Mouse (Mus musculus) neural tube, embryonic 11.5 days (tissue): ENCODE measurements at regions not wholly inside any gene's neighbourhood (a gene's known extent, or its start where the extent isn't known, plus 50 kb on each side); places are given as distances from the start of the nearest gene placed in this dataset.
"Not testable (repeated sequence)": the region's sequence is repeated elsewhere in the genome, so short reads cannot be mapped to it uniquely, and the experiment has no call there.

Experiments used
- ATAC-seq: fragments of 200-750 bp; cut with Nextera tagmentation; 2 replicates; pipeline ENCODE4 v1.8.0; 2017; ENCODE audit warnings: moderate number of reproducible peaks, mild to moderate bottlenecking, moderate TSS enrichment, moderate library complexity; ENCODE audit not compliant: insufficient read depth, low FRiP score, low TSS enrichment
- DNase-seq: peaks from one replicate; pipeline ENCODE4 v3.0.0-alpha.2; 2015; ENCODE audit warnings: low spot score
- H3K27ac ChIP-seq: fragments of 300-500 bp; sonication (generic); 2 replicates; pipeline ENCODE4 v1.5.1; 2014; ENCODE audit warnings: low read depth, mild to moderate bottlenecking, low read length
- H3K27me3 ChIP-seq: fragments of 300-500 bp; sonication (generic); 2 replicates; pipeline ENCODE4 v1.6.1; 2014; ENCODE audit warnings: mild to moderate bottlenecking, low read length, mixed read lengths; ENCODE audit not compliant: control insufficient read depth, insufficient read depth
- H3K36me3 ChIP-seq: fragments of 300-500 bp; sonication (generic); 2 replicates; pipeline ENCODE4 v1.6.1; 2014; ENCODE audit warnings: mild to moderate bottlenecking, low read length, moderate library complexity, mixed read lengths; ENCODE audit not compliant: control insufficient read depth, insufficient read depth
- H3K4me1 ChIP-seq: fragments of 300-500 bp; sonication (generic); 2 replicates; pipeline ENCODE4 v1.6.1; 2014; ENCODE audit warnings: low read length, mixed read lengths; ENCODE audit not compliant: control insufficient read depth, insufficient read depth
- H3K4me2 ChIP-seq: fragments of 300-500 bp; sonication (generic); 2 replicates; pipeline ENCODE4 v1.6.1; 2014; ENCODE audit warnings: low read depth, mild to moderate bottlenecking, moderate library complexity
- H3K4me3 ChIP-seq: fragments of 300-500 bp; sonication (generic); 2 replicates; pipeline ENCODE4 v1.5.1; 2014; ENCODE audit warnings: low read depth, low read length
- H3K9ac ChIP-seq: fragments of 300-500 bp; sonication (generic); 2 replicates; pipeline ENCODE4 v1.6.1; 2014; ENCODE audit warnings: mild to moderate bottlenecking, low read length
- H3K9me3 ChIP-seq: fragments of 300-500 bp; sonication (generic); 2 replicates; pipeline ENCODE4 v1.6.1; 2016; ENCODE audit warnings: low read length; ENCODE audit not compliant: control insufficient read depth
- WGBS: fragments of 180-500 bp; shearing (Covaris S2); extraction: QIAGEN DNeasy Blood & Tissue Kit; methylation state at CpG from one replicate; pipeline ENCODE4 v1.1.7; 2014; 5-methylcytosine and 5-hydroxymethylcytosine counted together

DNA sequence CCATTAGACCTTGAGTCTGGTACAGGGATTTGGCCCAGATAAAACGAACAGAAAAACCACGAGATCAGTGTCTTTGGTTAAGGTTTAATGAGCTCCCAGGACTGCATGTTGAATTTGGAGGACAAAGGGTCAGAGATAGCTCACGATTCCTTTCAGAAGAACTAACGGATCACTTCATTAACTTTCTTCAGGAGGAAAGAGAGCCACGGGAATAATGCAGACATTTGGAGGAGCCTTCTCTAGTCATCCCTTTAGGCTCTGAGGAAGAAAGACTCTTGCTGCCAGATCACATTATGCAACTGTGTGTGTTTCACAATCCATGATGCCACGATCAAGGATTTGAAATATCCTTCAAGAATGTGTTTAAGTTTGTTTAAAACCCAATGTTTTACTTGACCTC lies 83.7 kb upstream of the Gm12728 start:
- 64% methylated on average over 6 of the region's 6 CpGs for WGBS
- no peaks in the 10 kb centered on the region for H3K9me3 ChIP-seq
- H3K4me3 ChIP-seq: no peak overlapping the region
- no peak for DNase-seq
- H3K9ac ChIP-seq: no peak overlapping the region
- H3K27ac ChIP-seq: no peak overlapping the region
- no peak for ATAC-seq
- no peaks in the 10 kb centered on the region for H3K36me3 ChIP-seq
- H3K4me2 ChIP-seq: no peak overlapping the region
- no peaks in the 10 kb centered on the region for H3K4me1 ChIP-seq
- no peaks in the 10 kb centered on the region for H3K27me3 ChIP-seq

DNA sequence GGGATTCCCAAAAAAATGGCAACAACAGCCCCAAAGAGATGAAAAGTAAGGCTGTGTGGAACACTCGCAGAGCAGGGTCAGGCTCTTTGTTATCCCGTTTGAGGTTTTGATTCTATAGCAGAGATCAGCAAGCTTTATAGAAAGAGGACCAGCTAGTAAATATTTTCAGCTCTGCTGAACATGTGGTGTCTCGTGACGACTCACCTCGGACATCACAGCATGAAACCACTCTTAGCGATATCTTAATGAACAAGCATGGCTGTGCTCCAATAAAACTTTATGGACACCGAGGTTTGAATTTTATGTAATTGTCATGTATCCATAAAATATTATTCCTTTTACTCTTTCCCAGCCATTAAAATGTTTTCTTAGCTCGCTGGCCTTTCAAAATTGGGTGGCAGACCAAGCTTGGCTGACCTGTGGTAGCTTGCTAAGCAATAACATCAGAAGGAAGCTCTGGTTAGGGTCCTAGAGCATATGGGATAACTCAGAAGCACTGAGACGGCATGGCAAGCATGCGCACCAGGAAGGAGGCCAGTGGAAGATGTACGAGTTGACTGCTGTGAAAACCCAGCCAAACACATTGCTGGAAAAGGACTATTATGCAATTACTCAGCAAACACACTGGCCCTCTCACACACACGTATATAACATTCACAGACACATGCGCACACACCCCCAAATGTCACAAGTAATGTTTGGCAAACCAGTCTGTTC lies 81.4 kb upstream of the Gm12728 start:
- no peak overlapping the region for H3K4me3 ChIP-seq
- H3K4me1 ChIP-seq: no peaks in the 10 kb centered on the region
- no peak for DNase-seq
- H3K9me3 ChIP-seq: no peaks in the 10 kb centered on the region; the same call in 1 of the 2 replicates
- no peak overlapping the region for H3K9ac ChIP-seq
- H3K4me2 ChIP-seq: no peak overlapping the region
- H3K36me3 ChIP-seq: no peaks in the 10 kb centered on the region
- no peak for ATAC-seq
- H3K27me3 ChIP-seq: no peaks in the 10 kb centered on the region
- no peak overlapping the region for H3K27ac ChIP-seq
- 74% methylated on average over 13 of the region's 13 CpGs for WGBS

DNA sequence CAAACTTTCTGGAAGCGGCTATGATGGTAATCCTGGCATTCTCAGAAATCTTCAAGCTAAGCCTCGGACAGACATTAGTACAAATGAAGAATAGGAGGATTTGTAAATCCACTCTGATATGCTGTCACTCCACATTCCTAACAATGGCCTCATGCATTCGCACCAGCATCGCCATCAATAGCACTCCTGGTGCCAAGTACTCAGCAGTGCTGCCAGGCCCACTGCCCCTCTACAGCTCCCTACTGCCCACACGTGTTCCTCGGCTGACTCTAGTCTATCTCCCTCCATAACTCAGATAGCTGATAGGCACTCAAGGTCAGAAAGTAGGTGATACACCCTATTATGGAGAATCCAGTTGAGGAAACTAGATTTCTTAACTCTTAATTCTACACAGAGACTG lies 75.7 kb upstream of the Gm12728 start:
- no peak overlapping the region for H3K4me3 ChIP-seq
- no peaks in the 10 kb centered on the region for H3K27me3 ChIP-seq
- no peaks in the 10 kb centered on the region for H3K4me1 ChIP-seq
- DNase-seq (no peak), ATAC-seq (no peak)
- H3K4me2 ChIP-seq: no peak overlapping the region
- no peaks in the 10 kb centered on the region; the same call in 1 of the 2 replicates for H3K9me3 ChIP-seq
- 91% methylated on average over 6 of the region's 6 CpGs for WGBS
- H3K27ac ChIP-seq: no peak overlapping the region
- no peak overlapping the region for H3K9ac ChIP-seq
- H3K36me3 ChIP-seq: no peaks in the 10 kb centered on the region

DNA sequence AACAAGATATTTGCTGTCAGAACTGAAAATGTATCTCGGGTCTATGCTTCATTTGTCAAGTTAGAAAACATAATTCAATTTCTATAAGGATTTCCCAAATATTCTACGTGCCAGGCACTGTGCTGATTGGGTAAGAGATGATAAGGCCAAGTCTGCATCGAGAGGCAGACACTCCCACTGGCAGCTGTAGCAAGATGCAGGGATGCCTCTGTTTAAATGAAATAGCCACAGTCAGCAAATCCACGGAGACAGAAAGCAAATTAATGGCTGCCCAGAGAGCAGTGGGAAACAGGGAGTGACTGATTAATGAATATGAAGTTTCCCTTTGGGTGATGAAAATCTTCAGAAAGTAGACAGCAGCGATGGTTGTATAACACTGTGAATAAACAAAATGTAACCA lies 71.6 kb upstream of the Gm12728 start:
- Histone ChIP-seq H3K4me1 (no peaks in the 10 kb centered on the region), H3K36me3 (no peaks in the 10 kb centered on the region), H3K4me3 (no peak overlapping the region), H3K4me2 (no peak overlapping the region), H3K9ac (no peak overlapping the region), H3K27ac (no peak overlapping the region), H3K9me3 (no peaks in the 10 kb centered on the region; the same call in 1 of the 2 replicates), H3K27me3 (no peaks in the 10 kb centered on the region)
- no peak for DNase-seq
- 75% methylated on average over 5 of the region's 5 CpGs for WGBS
- no peak for ATAC-seq

DNA sequence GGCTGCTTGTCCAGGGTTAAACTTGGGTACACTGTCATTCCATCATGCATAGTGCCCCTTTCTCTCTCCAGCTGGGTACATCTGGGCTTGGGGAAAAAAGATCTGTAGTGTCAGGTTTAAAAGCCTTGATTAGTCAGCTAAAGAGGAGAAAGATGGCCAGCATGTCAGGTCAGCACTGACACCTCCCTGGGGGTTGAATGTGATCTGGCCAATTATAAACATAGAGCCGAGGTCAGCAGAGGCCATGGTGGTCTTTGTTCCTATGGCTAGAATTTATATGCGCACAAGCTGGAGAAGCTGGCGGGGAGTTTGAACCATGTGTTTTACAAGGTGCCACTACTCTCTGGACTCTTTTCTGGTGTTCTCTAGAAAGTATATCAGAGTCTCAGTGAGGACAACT lies 61.0 kb upstream of the Gm12728 start:
- ATAC-seq (no peak), DNase-seq (no peak)
- Histone ChIP-seq H3K4me1 (no peaks in the 10 kb centered on the region), H3K4me3 (no peak overlapping the region), H3K36me3 (no peaks in the 10 kb centered on the region), H3K9ac (no peak overlapping the region), H3K27ac (no peak overlapping the region), H3K9me3 (no peaks in the 10 kb centered on the region), H3K27me3 (no peaks in the 10 kb centered on the region), H3K4me2 (no peak overlapping the region)
- 54% methylated on average over 3 of the region's 3 CpGs for WGBS

DNA sequence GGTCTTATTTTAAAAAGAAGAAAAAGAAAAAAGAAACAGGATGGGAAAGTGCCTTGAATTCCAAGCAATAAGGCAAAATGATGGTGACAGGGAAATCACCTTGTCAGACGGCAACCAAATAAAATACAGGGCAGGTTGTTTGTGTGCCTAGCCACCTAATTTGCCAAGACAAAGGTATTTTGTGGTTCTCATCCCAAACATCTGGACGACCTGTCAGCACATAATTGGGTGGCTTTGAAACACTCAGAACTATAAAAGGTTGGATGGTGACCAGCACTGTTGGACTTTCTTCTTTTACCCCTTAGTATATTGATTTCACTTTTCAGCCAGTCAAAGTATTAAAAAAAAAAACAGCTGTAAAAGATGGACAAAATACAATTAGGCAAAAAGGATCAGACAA lies 58.8 kb upstream of the Gm12728 start:
- Histone ChIP-seq H3K27me3 (no peaks in the 10 kb centered on the region), H3K27ac (no peak overlapping the region), H3K4me1 (no peaks in the 10 kb centered on the region), H3K4me3 (no peak overlapping the region), H3K4me2 (no peak overlapping the region), H3K9me3 (no peaks in the 10 kb centered on the region), H3K36me3 (no peaks in the 10 kb centered on the region), H3K9ac (no peak overlapping the region)
- ATAC-seq (no peak), DNase-seq (no peak)
- WGBS: 81% methylated on average over 2 of the region's 2 CpGs

DNA sequence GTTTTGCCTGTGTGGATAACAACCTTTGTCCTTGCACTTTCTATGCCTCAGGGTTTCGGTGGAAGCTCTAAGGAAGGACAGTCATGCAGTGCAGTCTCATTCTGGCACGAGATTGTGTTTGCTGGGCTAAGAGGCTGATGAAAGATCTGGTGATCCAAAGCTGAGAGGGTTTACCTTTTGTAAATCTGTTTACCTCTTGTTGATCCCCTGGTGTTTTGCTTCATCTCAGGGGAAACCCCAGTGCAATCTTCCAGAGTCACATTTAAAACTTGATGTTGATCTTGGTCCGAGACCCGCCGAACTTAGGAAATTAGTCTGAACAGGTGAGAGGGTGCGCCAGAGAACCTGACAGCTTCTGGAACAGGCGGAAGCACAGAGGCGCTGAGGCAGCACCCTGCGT lies 54.6 kb upstream of the Gm12728 start:
- 90% methylated on average over 6 of the region's 9 CpGs for WGBS
- H3K9ac ChIP-seq, H3K4me2 ChIP-seq, H3K4me1 ChIP-seq, ATAC-seq, H3K4me3 ChIP-seq, H3K27ac ChIP-seq, H3K9me3 ChIP-seq, H3K36me3 ChIP-seq, H3K27me3 ChIP-seq, DNase-seq: not testable (repeated sequence)
